Mouse (Mus musculus) neural tube, embryonic 12.5 days (tissue): ENCODE measurements at regions not wholly inside any gene's neighbourhood (a gene's known extent, or its start where the extent isn't known, plus 50 kb on each side); places are given as distances from the start of the nearest gene placed in this dataset.

Source experiments
- ATAC-seq: fragments of 200-750 bp; cut with Nextera tagmentation; 2 replicates; pipeline ENCODE4 v1.8.0; 2017; ENCODE audit warnings: low read depth, mild to moderate bottlenecking, moderate TSS enrichment, moderate library complexity; ENCODE audit not compliant: low FRiP score
- H3K27ac ChIP-seq: fragments of 300-500 bp; sonication (generic); 2 replicates; pipeline ENCODE4 v1.5.1; 2016
- H3K27me3 ChIP-seq: fragments of 300-500 bp; sonication (generic); replicated peaks from 2 replicates; pipeline ENCODE4 v1.6.1; 2016; ENCODE audit warnings: mild to moderate bottlenecking
- H3K36me3 ChIP-seq: fragments of 300-500 bp; sonication (generic); 2 replicates; pipeline ENCODE4 v1.6.1; 2016; ENCODE audit warnings: mild to moderate bottlenecking
- H3K4me1 ChIP-seq: fragments of 300-500 bp; sonication (generic); 2 replicates; pipeline ENCODE4 v1.6.1; 2016
- H3K4me2 ChIP-seq: fragments of 300-500 bp; sonication (generic); replicated peaks from 2 replicates; pipeline ENCODE4 v1.6.1; 2016; ENCODE audit warnings: mild to moderate bottlenecking
- H3K4me3 ChIP-seq: fragments of 300-500 bp; sonication (generic); 2 replicates; pipeline ENCODE4 v1.5.1; 2016
- H3K9ac ChIP-seq: fragments of 300-500 bp; sonication (generic); 2 replicates; pipeline ENCODE4 v1.6.1; 2016; ENCODE audit warnings: mild to moderate bottlenecking
- H3K9me3 ChIP-seq: fragments of 300-500 bp; sonication (generic); 2 replicates; pipeline ENCODE4 v1.6.1; 2016; ENCODE audit warnings: mild to moderate bottlenecking
- WGBS: fragments of 180-500 bp; shearing (Covaris S2); methylation state at CpG from one replicate; pipeline ENCODE4 v1.1.7; 2016; 5-methylcytosine and 5-hydroxymethylcytosine counted together

- Histone ChIP-seq H3K4me3 (no peak overlapping the region), H3K36me3 (no peaks in the 10 kb centered on the region), H3K9me3 (no peaks in the 10 kb centered on the region), H3K9ac (no peak overlapping the region), H3K4me1 (no peaks in the 10 kb centered on the region), H3K4me2 (no peak overlapping the region), H3K27ac (no peak overlapping the region), H3K27me3 (no peaks in the 10 kb centered on the region)
- WGBS = 91% methylated on average over 3 of the region's 3 CpGs
- no peak for ATAC-seq
Measured at GRCm38 (mm10) chr15:50995688-50996087, 2889.0 kb upstream of the Gm7489 start.

GRCm38 (mm10) chr15:50996296-50996695 is 2888.4 kb upstream of the Gm7489 start:
- Histone ChIP-seq H3K9ac (no peak overlapping the region), H3K27ac (no peak overlapping the region), H3K4me3 (no peak overlapping the region), H3K4me2 (no peak overlapping the region), H3K36me3 (no peaks in the 10 kb centered on the region), H3K27me3 (no peaks in the 10 kb centered on the region), H3K9me3 (no peaks in the 10 kb centered on the region), H3K4me1 (no peaks in the 10 kb centered on the region)
- 90% methylated on average over 4 of the region's 4 CpGs for WGBS
- ATAC-seq = no peak

GRCm38 (mm10) chr15:50997209-50997763 is 2887.4 kb upstream of the Gm7489 start:
- Histone ChIP-seq H3K27ac (no peak overlapping the region), H3K9ac (no peak overlapping the region), H3K4me2 (no peak overlapping the region), H3K9me3 (no peaks in the 10 kb centered on the region), H3K4me1 (no peaks in the 10 kb centered on the region), H3K27me3 (no peaks in the 10 kb centered on the region), H3K4me3 (no peak overlapping the region), H3K36me3 (no peaks in the 10 kb centered on the region)
- peak; percentile 89 for ATAC-seq
- 74% methylated on average over 11 of the region's 11 CpGs for WGBS

GRCm38 (mm10) chr15:51038968-51039367 is 2845.7 kb upstream of the Gm7489 start:
- no peak for ATAC-seq

GRCm38 (mm10) chr15:51070538-51070937 is 2814.2 kb upstream of the Gm7489 start:
- WGBS = 54% methylated on average over 10 of the region's 10 CpGs
- no peaks in the 10 kb centered on the region for H3K36me3 ChIP-seq

More at GRCm38 (mm10) chr15:51038968-51039367, 2845.7 kb upstream of the Gm7489 start:
- 8% methylated on average over 1 of the region's 1 CpGs for WGBS
- Histone ChIP-seq H3K27me3 (no peaks in the 10 kb centered on the region), H3K9me3 (no peaks in the 10 kb centered on the region), H3K4me3 (no peak overlapping the region), H3K36me3 (no peaks in the 10 kb centered on the region), H3K4me2 (no peak overlapping the region), H3K4me1 (no peaks in the 10 kb centered on the region), H3K27ac (no peak overlapping the region), H3K9ac (no peak overlapping the region)

GRCm38 (mm10) chr15:51071132-51071656 is 2813.5 kb upstream of the Gm7489 start:
- no peaks in the 10 kb centered on the region for H3K27me3 ChIP-seq
- WGBS = 76% methylated on average over 10 of the region's 10 CpGs
- H3K36me3 ChIP-seq = no peaks in the 10 kb centered on the region
- no peak for ATAC-seq
- H3K4me3 ChIP-seq = no peak overlapping the region
- H3K9me3 ChIP-seq = no peaks in the 10 kb centered on the region
- no peak overlapping the region for H3K27ac ChIP-seq
- no peaks in the 10 kb centered on the region for H3K4me1 ChIP-seq
- no peak overlapping the region for H3K4me2 ChIP-seq
- H3K9ac ChIP-seq = no peak overlapping the region

More at GRCm38 (mm10) chr15:51070538-51070937, 2814.2 kb upstream of the Gm7489 start:
- Histone ChIP-seq H3K27me3 (no peaks in the 10 kb centered on the region), H3K9ac (no peak overlapping the region), H3K9me3 (no peaks in the 10 kb centered on the region), H3K4me2 (no peak overlapping the region), H3K4me3 (no peak overlapping the region), H3K27ac (no peak overlapping the region), H3K4me1 (no peaks in the 10 kb centered on the region)
- no peak for ATAC-seq

- Histone ChIP-seq H3K4me3 (no peak overlapping the region), H3K9me3 (no peaks in the 10 kb centered on the region), H3K27me3 (no peaks in the 10 kb centered on the region), H3K4me2 (no peak overlapping the region), H3K9ac (no peak overlapping the region), H3K36me3 (no peaks in the 10 kb centered on the region), H3K4me1 (no peaks in the 10 kb centered on the region), H3K27ac (no peak overlapping the region)
- no peak for ATAC-seq
- 82% methylated on average over 6 of the region's 6 CpGs for WGBS
Measured at GRCm38 (mm10) chr15:51073678-51074077, 2811.0 kb upstream of the Gm7489 start.

- H3K36me3 ChIP-seq = no peaks in the 10 kb centered on the region
- ATAC-seq = no peak
- 93% methylated on average over 7 of the region's 7 CpGs for WGBS
- H3K9me3 ChIP-seq = no peaks in the 10 kb centered on the region
- H3K4me3 ChIP-seq = no peak overlapping the region
- no peak overlapping the region for H3K27ac ChIP-seq
- H3K4me1 ChIP-seq = no peaks in the 10 kb centered on the region
- H3K4me2 ChIP-seq = no peak overlapping the region
- H3K27me3 ChIP-seq = no peaks in the 10 kb centered on the region
- no peak overlapping the region for H3K9ac ChIP-seq
Measured at GRCm38 (mm10) chr15:51074196-51074595, 2810.5 kb upstream of the Gm7489 start.

GRCm38 (mm10) chr15:51083677-51084322 is 2800.9 kb upstream of the Gm7489 start:
- no peak overlapping the region for H3K4me3 ChIP-seq
- H3K9me3 ChIP-seq = no peaks in the 10 kb centered on the region
- no peaks in the 10 kb centered on the region for H3K36me3 ChIP-seq
- H3K27ac ChIP-seq = no peak overlapping the region
- no peak overlapping the region for H3K4me2 ChIP-seq
- H3K4me1 ChIP-seq = no peaks in the 10 kb centered on the region
- WGBS = 85% methylated on average over 12 of the region's 12 CpGs
- no peaks in the 10 kb centered on the region for H3K27me3 ChIP-seq
- no peak overlapping the region for H3K9ac ChIP-seq
- ATAC-seq = no peak

- ATAC-seq = no peak
- H3K36me3 ChIP-seq = no peaks in the 10 kb centered on the region
- no peak overlapping the region for H3K4me3 ChIP-seq
- no peak overlapping the region for H3K4me2 ChIP-seq
- no peaks in the 10 kb centered on the region for H3K27me3 ChIP-seq
- H3K4me1 ChIP-seq = no peaks in the 10 kb centered on the region
- WGBS = 88% methylated on average over 7 of the region's 7 CpGs
- no peaks in the 10 kb centered on the region for H3K9me3 ChIP-seq
- no peak overlapping the region for H3K27ac ChIP-seq
- no peak overlapping the region for H3K9ac ChIP-seq
Measured at GRCm38 (mm10) chr15:51092936-51093335, 2791.8 kb upstream of the Gm7489 start.

GRCm38 (mm10) chr15:51103948-51104347 is 2780.8 kb upstream of the Gm7489 start:
- WGBS = 43% methylated on average over 7 of the region's 7 CpGs
- H3K4me3 ChIP-seq = peak overlapping the region; percentile 29; the same call in 1 of the 2 replicates
- no peaks in the 10 kb centered on the region for H3K36me3 ChIP-seq
- no peak for ATAC-seq
- no peak overlapping the region for H3K9ac ChIP-seq
- peaks cover 5% of the 10 kb centered on the region; the same call in 1 of the 2 replicates for H3K4me1 ChIP-seq
- no peak overlapping the region for H3K27ac ChIP-seq
- no peaks in the 10 kb centered on the region for H3K9me3 ChIP-seq
- H3K4me2 ChIP-seq = peak overlapping the region; percentile 61
- H3K27me3 ChIP-seq = no peaks in the 10 kb centered on the region

- Histone ChIP-seq H3K9me3 (no peaks in the 10 kb centered on the region), H3K27ac (no peak overlapping the region), H3K9ac (no peak overlapping the region), H3K27me3 (no peaks in the 10 kb centered on the region), H3K4me3 (peak overlapping the region; percentile 29), H3K4me1 (peaks cover 5% of the 10 kb centered on the region; the same call in 1 of the 2 replicates), H3K4me2 (peak overlapping the region; percentile 61), H3K36me3 (no peaks in the 10 kb centered on the region)
- ATAC-seq = peak; percentile 62
- 6% methylated on average over 10 of the region's 10 CpGs for WGBS
Measured at GRCm38 (mm10) chr15:51104362-51104761, 2780.3 kb upstream of the Gm7489 start.

GRCm38 (mm10) chr15:51104796-51105195 is 2779.9 kb upstream of the Gm7489 start:
- Histone ChIP-seq H3K4me2 (peak overlapping the region; percentile 61), H3K36me3 (no peaks in the 10 kb centered on the region), H3K4me3 (no peak overlapping the region), H3K27me3 (no peaks in the 10 kb centered on the region), H3K9me3 (no peaks in the 10 kb centered on the region), H3K27ac (no peak overlapping the region), H3K4me1 (peaks cover 5% of the 10 kb centered on the region; the same call in 1 of the 2 replicates), H3K9ac (no peak overlapping the region)
- WGBS = 38% methylated on average over 5 of the region's 5 CpGs
- peak; percentile 65 for ATAC-seq
